Mouse (Mus musculus) E14TG2a.4 (cell line): Measurements from ENCODE around the gene Klk1b8.

Source experiments
- CTCF ChIP-seq: conservative IDR thresholded peaks from 2 replicates; pipeline ENCODE4 v1.5.1; 2014; ENCODE audit warnings: low read length
- NANOG ChIP-seq: IDR thresholded peaks from 2 replicates; pipeline ENCODE4 v1.6.1; 2014; ENCODE audit warnings: borderline replicate concordance, low read length, mixed read lengths
- POU5F1 ChIP-seq: IDR thresholded peaks from 2 replicates; pipeline ENCODE4 v1.6.1; 2014; ENCODE audit warnings: low read length, borderline replicate concordance

DNA sequence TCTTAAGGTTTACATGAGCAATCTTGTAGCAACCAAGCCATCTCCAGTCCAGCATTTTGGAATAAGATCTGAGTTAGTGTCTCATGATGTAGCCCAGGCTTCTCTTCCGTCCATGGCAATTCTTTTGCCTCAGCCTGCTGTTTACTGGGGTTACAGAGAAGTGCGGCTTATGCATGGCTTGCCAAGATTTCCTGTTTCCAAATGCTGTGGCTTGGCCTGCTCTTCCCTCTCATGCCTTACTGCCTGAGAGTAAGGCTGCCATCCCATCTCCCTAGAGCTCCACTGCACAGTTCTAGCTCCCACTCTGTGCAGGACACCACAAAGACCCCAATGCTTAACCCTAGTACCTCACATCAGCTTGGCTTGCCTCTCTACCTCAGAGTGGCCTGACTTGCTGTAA, 17.1 kb downstream of the Klk1b8 start:
- TF ChIP-seq CTCF = no peak
- no peak for TF ChIP-seq NANOG
- no peak for TF ChIP-seq POU5F1
